Mouse (Mus musculus) CH12.LX (cell line): ENCODE results near the gene Tas2r135. TPM values are rescaled to one million over a fixed set of nuclear protein-coding genes. Genes with fewer than 3 reads are reported as not detected.

ENCODE experiments used
- DNase-seq: peaks from one replicate; pipeline ENCODE4 v3.0.0-alpha.2; 2013; ENCODE audit errors: extremely low read depth
- H3K27ac ChIP-seq: 2 replicates; pipeline ENCODE4 v1.5.1; 2012; ENCODE audit warnings: low read depth, mild to moderate bottlenecking, control low read depth, moderate library complexity; ENCODE audit not compliant: insufficient read depth
- H3K27me3 ChIP-seq: replicated peaks from 2 replicates; pipeline ENCODE3; 2012; ENCODE audit warnings: inconsistent platforms
- H3K36me3 ChIP-seq, 2 experiments: replicated peaks in 1 of 2; 2 replicates each; pipeline versions ENCODE3 to v1.6.1; 2012; ENCODE audit warnings: inconsistent platforms in 1 of 2, low read length in 1 of 2, mild to moderate bottlenecking in 1 of 2, mixed read lengths in 1 of 2, moderate library complexity in 1 of 2; ENCODE audit not compliant: control insufficient read depth in 1 of 2, insufficient read depth in 1 of 2
- H3K4me1 ChIP-seq, 2 experiments: 2 replicates each; pipeline ENCODE4 v1.6.1; 2012; ENCODE audit warnings: inconsistent platforms in 1 of 2, moderate library complexity in 1 of 2; ENCODE audit not compliant: insufficient read depth in 2 of 2, control insufficient read depth in 1 of 2
- H3K4me2 ChIP-seq: 2 replicates; pipeline ENCODE4 v1.6.1; 2012; ENCODE audit warnings: low read depth, mild to moderate bottlenecking, control low read depth; ENCODE audit not compliant: poor library complexity, insufficient read depth, severe bottlenecking
- H3K4me3 ChIP-seq, 3 experiments: fragments of 150-350 bp in 1 of 3; sonication (generic) in 1 of 3; replicated peaks in 1 of 3; 2 replicates each; pipeline versions ENCODE3 to v1.5.1; 2011 to 2012; ENCODE audit warnings: low read depth in 2 of 3, low read length in 2 of 3, mild to moderate bottlenecking in 2 of 3, moderate library complexity in 2 of 3, control low read depth in 1 of 3, improper control_type of control experiment in 1 of 3, inconsistent platforms in 1 of 3, mixed read lengths in 1 of 3; ENCODE audit not compliant: poor library complexity in 1 of 3
- H3K79me2 ChIP-seq: replicated peaks from 2 replicates; pipeline ENCODE4 v1.6.1; 2012; ENCODE audit warnings: mild to moderate bottlenecking, moderate library complexity; ENCODE audit not compliant: control insufficient read depth, poor library complexity, insufficient read depth, severe bottlenecking; ENCODE audit errors: extremely low read depth
- H3K9ac ChIP-seq: 2 replicates; pipeline ENCODE4 v1.6.1; 2012; ENCODE audit warnings: low read depth, mild to moderate bottlenecking, control low read depth, moderate library complexity; ENCODE audit not compliant: insufficient read depth
- H3K9me3 ChIP-seq: replicated peaks from 2 replicates; pipeline ENCODE3; 2012; ENCODE audit warnings: low read length, inconsistent platforms, mixed read lengths
- BHLHE40 ChIP-seq: IDR thresholded peaks from 2 replicates; pipeline ENCODE4 v1.6.1; 2011; ENCODE audit warnings: mild to moderate bottlenecking, low read depth, low read length, improper control_type of control experiment
- CHD1 ChIP-seq: IDR thresholded peaks from 2 replicates; pipeline ENCODE4 v1.6.1; 2012; ENCODE audit warnings: low read depth, low read length, improper control_type of control experiment, inconsistent platforms
- CTCF ChIP-seq, 2 experiments: IDR thresholded peaks in 1 of 2; conservative IDR thresholded peaks in 1 of 2; 2 replicates each; pipeline ENCODE4 v1.5.1; 2011 to 2012; ENCODE audit warnings: low read depth in 2 of 2, low read length in 2 of 2, improper control_type of control experiment in 1 of 2, inconsistent platforms in 1 of 2, mild to moderate bottlenecking in 1 of 2, moderate library complexity in 1 of 2
- ELF1 ChIP-seq: IDR thresholded peaks from 2 replicates; pipeline ENCODE4 v1.6.1; 2014; ENCODE audit warnings: low read depth, mild to moderate bottlenecking, inconsistent platforms, low read length, improper control_type of control experiment
- GABPA ChIP-seq: IDR thresholded peaks from 2 replicates; pipeline ENCODE4 v1.6.1; 2012; ENCODE audit warnings: low read depth, low read length, improper control_type of control experiment, inconsistent platforms; ENCODE audit not compliant: insufficient replicate concordance
- HCFC1 ChIP-seq: IDR thresholded peaks from 2 replicates; pipeline ENCODE4 v1.6.1; 2012; ENCODE audit warnings: low read depth, mild to moderate bottlenecking, inconsistent platforms, low read length, improper control_type of control experiment
- JUND ChIP-seq: conservative IDR thresholded peaks from 2 replicates; pipeline ENCODE4 v1.6.1; 2011; ENCODE audit warnings: low read depth, low read length, improper control_type of control experiment
- KAT2A ChIP-seq: IDR thresholded peaks from 2 replicates; pipeline ENCODE4 v1.6.1; 2012; ENCODE audit warnings: low read length, improper control_type of control experiment, inconsistent platforms; ENCODE audit not compliant: insufficient replicate concordance
- MAFK ChIP-seq: IDR thresholded peaks from 2 replicates; pipeline ENCODE4 v1.6.1; 2011; ENCODE audit warnings: low read length, improper control_type of control experiment; ENCODE audit not compliant: insufficient replicate concordance
- MAX ChIP-seq: IDR thresholded peaks from 2 replicates; pipeline ENCODE4 v1.6.1; 2011; ENCODE audit warnings: low read length, improper control_type of control experiment
- MYC ChIP-seq: IDR thresholded peaks from 2 replicates; pipeline ENCODE4 v1.6.1; 2011; ENCODE audit warnings: low read depth, mild to moderate bottlenecking, improper control_type of control experiment, low read length
- NELFE ChIP-seq: IDR thresholded peaks from 2 replicates; pipeline ENCODE4 v1.6.1; 2011; ENCODE audit warnings: low read depth, low read length, improper control_type of control experiment
- NRF1 ChIP-seq: IDR thresholded peaks from 2 replicates; pipeline ENCODE4 v1.6.1; 2014; ENCODE audit warnings: low read depth, mild to moderate bottlenecking, inconsistent platforms, low read length, improper control_type of control experiment, moderate library complexity
- PAX5 ChIP-seq: IDR thresholded peaks from 2 replicates; pipeline ENCODE4 v1.6.1; 2012; ENCODE audit warnings: low read length, inconsistent platforms, mixed read lengths
- POLR2AphosphoS2 ChIP-seq: IDR thresholded peaks from 2 replicates; pipeline ENCODE4 v1.6.1; 2011; ENCODE audit warnings: low read depth, low read length, improper control_type of control experiment
- RCOR1 ChIP-seq: conservative IDR thresholded peaks from 2 replicates; pipeline ENCODE4 v1.6.1; 2012; ENCODE audit warnings: low read depth, mild to moderate bottlenecking, inconsistent platforms, low read length, improper control_type of control experiment
- SMC3 ChIP-seq: IDR thresholded peaks from 2 replicates; pipeline ENCODE4 v1.6.1; 2011; ENCODE audit warnings: low read depth, low read length, improper control_type of control experiment
- TCF12 ChIP-seq: IDR thresholded peaks from 2 replicates; pipeline ENCODE4 v1.6.1; 2014; ENCODE audit warnings: low read depth, mild to moderate bottlenecking, inconsistent platforms, low read length, improper control_type of control experiment
- ZC3H11A ChIP-seq: IDR thresholded peaks from 2 replicates; pipeline ENCODE4 v1.6.1; 2012; ENCODE audit warnings: low read depth, mild to moderate bottlenecking, inconsistent platforms, low read length, improper control_type of control experiment
- ZMIZ1 ChIP-seq: IDR thresholded peaks from 2 replicates; pipeline ENCODE4 v1.6.1; 2012; ENCODE audit warnings: low read depth, mild to moderate bottlenecking, inconsistent platforms, low read length, improper control_type of control experiment
- ZNF384 ChIP-seq: IDR thresholded peaks from 2 replicates; pipeline ENCODE4 v1.6.1; 2012; ENCODE audit warnings: low read depth, low read length, improper control_type of control experiment, inconsistent platforms
- dilution Hi-C: fragments of 300-500 bp; cut with MboI; formaldehyde crosslinking; loops from 2 replicates; pipeline ENCODE4 v1.14.3; 2020; ENCODE audit warnings: low sequenced_read_pairs; ENCODE audit not compliant: extremely low pct_unique_long_range_greater_than_20kb, extremely low pct_ligation_motif_present
- in situ Hi-C: fragments of 300-500 bp; cut with MboI; formaldehyde crosslinking; loops from 3 replicates; pipeline ENCODE4 v1.14.3; 2019; ENCODE audit warnings: low sequenced_read_pairs, low pct_ligation_motif_present, low pct_unique_long_range_greater_than_20kb, mixed read lengths
- polyA plus RNA-seq: library from polyadenylated mRNA; unstranded; fragments of >175 nt; gene quantifications from 2 replicates; pipeline ENCODE4 v1.2.1, GENCODE M21; 2012; ENCODE audit warnings: low read depth; ENCODE audit not compliant: insufficient read length
- total RNA-seq, 2 experiments: library from RNA; depleted of rRNA; stranded (reverse); fragments of 300-350 nt in 1 of 2; fragments of >200 nt in 1 of 2; gene quantifications; 2 replicates each; pipeline ENCODE4 v1.2.3; 2012 to 2014

The Tas2r135 gene
- total and polyA plus RNA-seq, 3 experiments = not detected

GRCm38 (mm10) chr6:42435490-42435889 lies 30.3 kb downstream of the Tas2r135 start:
- H3K9ac ChIP-seq = no peak overlapping the region
- TF ChIP-seq ELF1 = no peak
- TF ChIP-seq MAX = no peak
- TF ChIP-seq CTCF (conservative IDR thresholded peaks at IDR 0.05 in 1 of 2, IDR thresholded peaks at IDR 0.05 in 1 of 2; ENCODE audit: low read depth in 2 of 2, low read length in 2 of 2) = no peak
- TF ChIP-seq NRF1 = no peak
- TF ChIP-seq ZC3H11A = no peak
- no peak for TF ChIP-seq HCFC1
- TF ChIP-seq GABPA = no peak
- no peak for TF ChIP-seq MYC
- TF ChIP-seq SMC3 = no peak
- no peak for TF ChIP-seq BHLHE40
- TF ChIP-seq ZNF384 = no peak
- no peak for TF ChIP-seq NELFE
- no peak for TF ChIP-seq POLR2AphosphoS2
- no peak for TF ChIP-seq ZMIZ1
- TF ChIP-seq RCOR1 = no peak
- no peak for TF ChIP-seq KAT2A
- no peak for TF ChIP-seq MAFK
- TF ChIP-seq PAX5 = no peak
- H3K36me3 ChIP-seq = no peaks in the 10 kb centered on the region
- no peaks in the 10 kb centered on the region for H3K79me2 ChIP-seq
- in situ Hi-C loops (no loop called here), dilution Hi-C loops (no loop called here)
- H3K4me2 ChIP-seq = no peak overlapping the region
- H3K27ac ChIP-seq = no peak overlapping the region
- no peaks in the 10 kb centered on the region for H3K27me3 ChIP-seq
- no peaks in the 10 kb centered on the region for H3K9me3 ChIP-seq
- peaks cover 2 to 13% of the 10 kb centered on the region in 2 experiments; a peak in 2 of 4 replicates for H3K4me1 ChIP-seq
- DNase-seq = no peak
- H3K4me3 ChIP-seq = no peak overlapping the region

- Histone ChIP-seq H3K4me2 (no peak overlapping the region), H3K4me1 (peaks cover 2 to 7% of the 10 kb centered on the region in 2 experiments; a peak in 2 of 4 replicates), H3K9me3 (no peaks in the 10 kb centered on the region), H3K4me3 (no peak overlapping the region), H3K27me3 (no peaks in the 10 kb centered on the region), H3K36me3 (no peaks in the 10 kb centered on the region), H3K79me2 (no peaks in the 10 kb centered on the region), H3K9ac (no peak overlapping the region), H3K27ac (no peak overlapping the region)
- TF ChIP-seq JUND (no peak), TCF12 (no peak), CHD1 (no peak)
- dilution Hi-C loops = no loop called here
- DNase-seq = no peak
- in situ Hi-C loops = no loop called here
Observed at GRCm38 (mm10) chr6:42441395-42441794, 36.2 kb downstream of the Tas2r135 start.
